Mouse (Mus musculus) midbrain, embryonic 12.5 days (tissue): Measurements from ENCODE around the gene Tas2r119. TPM values are rescaled to one million over a fixed set of nuclear protein-coding genes. Genes with fewer than 3 reads are reported as not detected.

ENCODE experiments used
- ATAC-seq: fragments of 200-750 bp; cut with Nextera tagmentation; 2 replicates; pipeline ENCODE4 v1.8.0; 2017; ENCODE audit warnings: low read depth, moderate TSS enrichment, moderate library complexity; ENCODE audit not compliant: low FRiP score
- H3K27ac ChIP-seq: fragments of 300-500 bp; sonication (generic); replicated peaks from 2 replicates; pipeline ENCODE4 v1.5.1; 2016; ENCODE audit warnings: mild to moderate bottlenecking
- H3K27me3 ChIP-seq: fragments of 300-500 bp; sonication (generic); 2 replicates; pipeline ENCODE4 v1.6.1; 2016; ENCODE audit warnings: mild to moderate bottlenecking
- H3K36me3 ChIP-seq: fragments of 300-500 bp; sonication (generic); 2 replicates; pipeline ENCODE4 v1.6.1; 2016
- H3K4me1 ChIP-seq: fragments of 300-500 bp; sonication (generic); 2 replicates; pipeline ENCODE4 v1.6.1; 2016
- H3K4me2 ChIP-seq: fragments of 300-500 bp; sonication (generic); replicated peaks from 2 replicates; pipeline ENCODE4 v1.6.1; 2016; ENCODE audit warnings: mild to moderate bottlenecking, moderate library complexity
- H3K4me3 ChIP-seq: fragments of 300-500 bp; sonication (generic); 2 replicates; pipeline ENCODE4 v1.5.1; 2016; ENCODE audit warnings: mild to moderate bottlenecking
- H3K9ac ChIP-seq: fragments of 300-500 bp; sonication (generic); replicated peaks from 2 replicates; pipeline ENCODE4 v1.6.1; 2016; ENCODE audit warnings: mild to moderate bottlenecking, moderate library complexity
- H3K9me3 ChIP-seq: fragments of 300-500 bp; sonication (generic); 2 replicates; pipeline ENCODE4 v1.6.1; 2016; ENCODE audit warnings: mild to moderate bottlenecking
- WGBS: fragments of 180-500 bp; shearing (Covaris S2); methylation state at CpG from one replicate; pipeline ENCODE4 v1.1.7; 2016; 5-methylcytosine and 5-hydroxymethylcytosine counted together
- polyA plus RNA-seq: library from polyadenylated mRNA; unstranded; fragments of >200 nt; fragmentation: Nextera tagmentation; extraction: Ambion mirVana; gene quantifications from 2 replicates; pipeline ENCODE4 v1.2.1, GENCODE M21; 2016

The Tas2r119 gene
- polyA plus RNA-seq, 1 experiment from 2014 or later = not detected

DNA sequence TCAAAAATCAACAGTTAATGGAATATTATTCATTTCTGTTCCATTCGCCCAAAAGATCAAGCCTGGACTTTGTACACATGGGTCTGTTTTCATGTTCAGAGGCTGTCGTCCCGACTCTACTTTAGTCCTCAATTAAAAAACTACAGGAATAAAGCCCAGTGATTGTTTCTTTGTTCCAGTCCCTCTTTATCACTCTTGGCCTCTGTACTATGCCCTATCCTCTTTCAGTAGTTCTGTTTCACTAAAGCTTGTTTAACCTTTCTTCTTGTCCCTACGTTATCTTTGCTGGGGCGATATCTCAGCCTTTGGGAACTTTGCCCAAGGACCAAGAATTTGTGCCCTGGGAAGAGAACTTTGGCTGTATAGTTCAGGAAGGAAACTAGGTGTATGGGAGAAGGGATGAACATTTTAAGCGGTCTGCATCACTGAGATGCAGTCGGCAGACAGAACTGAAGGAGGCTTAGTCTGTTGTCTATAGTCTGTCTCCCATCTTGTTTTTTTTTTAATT lies 49.9 kb downstream of the Tas2r119 start:
- H3K4me3 ChIP-seq = no peak overlapping the region
- no peak overlapping the region for H3K4me2 ChIP-seq
- H3K4me1 ChIP-seq = no peaks in the 10 kb centered on the region
- H3K9ac ChIP-seq = no peak overlapping the region
- H3K27ac ChIP-seq = no peak overlapping the region
- WGBS = 94% methylated on average over 7 of the region's 7 CpGs
- H3K36me3 ChIP-seq = no peaks in the 10 kb centered on the region
- no peaks in the 10 kb centered on the region for H3K27me3 ChIP-seq
- H3K9me3 ChIP-seq = no peaks in the 10 kb centered on the region
- no peak for ATAC-seq

Other genes with a start within 250 kb of the Tas2r119 start
- gene Sema5a, start 67.5 kb downstream of the Tas2r119 start, polyA plus RNA-seq = 6.8 and 7.0 TPM in 2 replicates